Mouse (Mus musculus): Measurements from ENCODE around the gene Dpy30. TPM values are rescaled to one million over a fixed set of nuclear protein-coding genes. Genes with fewer than 3 reads are reported as not detected.

Gene Dpy30
- 118 and 130 TPM in 2 replicates for polyA plus RNA-seq (2015; fragmentation: Nextera tagmentation; extraction: Ambion mirVana)

DNA sequence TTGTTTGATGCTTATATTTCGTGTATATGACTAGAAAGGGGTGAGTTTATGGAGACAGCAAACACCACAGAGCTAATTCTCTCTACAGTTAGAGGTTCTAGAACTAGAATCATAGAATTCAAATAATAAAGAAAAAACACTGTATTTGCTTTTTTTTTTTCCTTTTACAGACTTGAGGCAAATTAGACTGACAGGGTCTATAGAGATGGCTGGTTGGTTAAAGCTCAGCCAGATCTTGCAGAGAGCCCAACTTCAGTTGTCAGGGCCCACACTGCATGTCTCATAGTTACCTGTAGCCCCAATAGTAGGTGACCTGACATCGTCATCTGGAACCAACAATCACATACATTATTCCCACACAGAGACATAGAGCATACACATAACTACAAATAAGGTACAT lies at the start of gene Dpy30:
Gene Dpy30, minus strand, starts transcription at position 101 of the 400 bp plus-strand sequence.

GRCm38 (mm10) chr17:74338937-74339804 lies 15.4 kb upstream of the Dpy30 start, which contains the start of gene Spast:
Spast (plus strand) TSS chr17:74338987.

DNA sequence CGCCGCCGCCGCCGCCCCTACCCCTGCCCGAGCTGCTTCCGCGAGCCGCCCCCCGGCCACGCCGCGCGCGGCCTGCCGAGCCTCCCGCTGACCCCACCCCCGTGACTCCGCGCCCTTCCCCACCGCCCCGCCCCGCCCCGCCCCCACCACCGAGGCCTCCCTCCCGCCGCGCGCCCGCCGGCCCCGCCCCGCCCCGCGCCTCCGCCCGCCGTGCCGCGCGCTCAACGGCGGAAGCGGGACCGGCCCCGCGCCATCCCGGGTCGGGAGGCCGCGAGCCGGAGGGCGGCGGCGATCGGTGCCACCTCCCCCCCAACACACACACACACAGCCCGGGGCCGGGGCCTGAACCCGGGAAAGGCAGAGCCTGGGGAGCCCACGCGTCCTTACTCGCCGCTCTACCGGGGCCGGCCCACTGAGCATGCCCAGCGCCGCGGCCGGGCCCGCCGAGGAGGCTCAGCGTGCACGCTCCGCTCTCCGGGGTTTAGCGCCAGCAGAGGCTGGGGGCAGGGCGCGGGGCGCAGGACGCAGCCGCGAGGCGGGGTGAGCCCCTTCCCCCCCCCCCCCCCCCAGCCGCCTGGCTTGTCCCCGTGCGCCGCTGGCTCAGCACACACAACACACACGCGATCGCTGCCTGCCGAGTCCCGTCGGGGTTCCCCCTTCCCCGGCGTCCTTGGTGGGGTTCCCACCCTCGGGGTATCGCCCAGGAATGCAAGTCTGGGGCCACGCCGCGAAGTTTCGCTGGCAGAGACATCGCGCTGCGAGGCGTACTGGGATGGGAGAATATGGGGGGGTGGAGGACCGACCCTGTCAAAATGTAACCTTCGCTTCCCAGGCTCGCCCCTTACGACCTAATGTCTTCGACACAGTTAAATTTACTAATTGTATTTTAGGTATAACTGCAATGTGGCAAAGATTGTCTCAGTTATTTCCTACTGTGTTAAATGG lies 28.4 kb downstream of the Dpy30 start, which contains the start of gene Memo1:
Gene Memo1, minus strand, starts transcription at position 496 of the 945 bp plus-strand sequence.

Other genes starting within 250 kb of the Dpy30 start
- gene Memo1, start 28.4 kb downstream of the Dpy30 start, polyA plus RNA-seq (2015; fragmentation: Nextera tagmentation; extraction: Ambion mirVana) = 61.3 and 74.7 TPM in 2 replicates
- gene Spast, start 15.0 kb upstream of the Dpy30 start, polyA plus RNA-seq (2015; fragmentation: Nextera tagmentation; extraction: Ambion mirVana) = 8.7 and 11.9 TPM in 2 replicates
- 21.2 and 21.7 TPM in 2 replicates for gene Slc30a6, start 71.7 kb upstream of the Dpy30 start, polyA plus RNA-seq (2015; fragmentation: Nextera tagmentation; extraction: Ambion mirVana)
- 0.25 and 0.40 TPM in 2 replicates for gene Nlrc4, start 135.2 kb upstream of the Dpy30 start, polyA plus RNA-seq (2015; fragmentation: Nextera tagmentation; extraction: Ambion mirVana)
- gene Yipf4, start 165.5 kb upstream of the Dpy30 start, polyA plus RNA-seq (2015; fragmentation: Nextera tagmentation; extraction: Ambion mirVana) = 69.5 and 87.6 TPM in 2 replicates
- gene Birc6, start 204.4 kb upstream of the Dpy30 start, polyA plus RNA-seq (2015; fragmentation: Nextera tagmentation; extraction: Ambion mirVana) = 47.4 and 61.9 TPM in 2 replicates